ENCODE assay signal across 9 mouse cellular contexts in the genomic region with DNA sequence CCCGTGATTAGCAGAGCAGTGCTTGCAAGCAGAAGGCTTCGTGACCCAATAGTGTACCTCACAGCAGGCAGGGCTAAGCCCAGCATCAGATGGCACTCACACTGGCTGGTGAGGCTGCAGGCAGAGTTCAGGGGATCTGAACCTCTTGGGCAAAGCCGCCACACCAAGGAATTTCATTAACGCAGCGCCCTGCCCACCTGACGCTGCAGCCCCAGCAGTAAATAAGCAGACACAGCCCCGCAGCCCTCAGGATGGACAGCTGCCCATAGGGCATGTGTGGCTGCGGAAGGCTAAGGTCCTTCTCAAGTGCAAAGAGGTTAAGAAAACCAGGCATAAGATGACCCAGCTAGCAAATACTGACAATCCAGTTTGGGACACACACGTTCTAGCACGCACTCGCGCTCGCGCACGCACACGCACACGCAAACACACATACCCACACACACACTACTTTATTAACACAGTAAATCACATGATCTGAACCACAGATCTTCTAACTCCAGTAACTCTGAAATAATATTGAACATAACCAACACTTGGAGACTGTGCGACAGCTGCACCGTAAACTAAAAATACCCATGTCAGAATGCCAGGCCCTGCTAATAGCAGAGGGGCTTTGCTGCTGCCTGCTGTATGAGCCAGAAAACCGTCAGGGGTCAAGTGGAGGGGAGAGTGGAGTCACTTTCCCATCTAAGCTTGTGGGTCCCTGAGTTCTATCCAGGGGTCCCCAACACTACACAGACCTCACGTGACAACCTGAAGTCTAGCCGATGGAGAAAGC. TPM values are rescaled to one million over a fixed set of nuclear protein-coding genes. Genes with fewer than 3 reads are reported as not detected.
DNase-seq lines count a peak whose midpoint lies in the region; ATAC-seq and TF ChIP-seq lines count a peak whose summit lies in the region.
"Had no signal": no experiment of that assay in that cellular context is flagged by ENCODE, and none has a peak within 500 bp of the region (broad histone marks: within the 10 kb centered on the region; RNA-seq: fewer than 3 reads in every experiment).

No protein-coding gene starts in this region.

- no peaks in the 10 kb centered on the region for H3K36me3 ChIP-seq in forebrain, embryonic 12.5 days (replicated peaks)
- H3K36me3 ChIP-seq in forebrain, postnatal 0 days (ENCODE audit: insufficient read depth): no peaks in the 10 kb centered on the region
- no peaks in the 10 kb centered on the region for H3K36me3 ChIP-seq in kidney, embryonic 16.5 days (ENCODE audit: insufficient read depth, low read length)
- no peaks in the 10 kb centered on the region for H3K36me3 ChIP-seq in midbrain, embryonic 15.5 days (replicated peaks)
- no peaks in the 10 kb centered on the region for H3K36me3 ChIP-seq in neural tube, embryonic 15.5 days

- H3K27ac ChIP-seq in forebrain, embryonic 12.5 days: no peak overlapping the region; the same call in 1 of the 2 replicates
- H3K27ac ChIP-seq in forebrain, postnatal 0 days (ENCODE audit: low read depth, low read length): no peak overlapping the region
- peak overlapping the region; percentile 59 for H3K27ac ChIP-seq in kidney, embryonic 16.5 days (ENCODE audit: low read length)
- H3K27ac ChIP-seq in embryonic fibroblast, embryonic 13.5 days (ENCODE audit: insufficient read depth, low read length): peak overlapping the region; percentile 84
- H3K27ac ChIP-seq in midbrain, embryonic 15.5 days: no peak overlapping the region
- no peak overlapping the region for H3K27ac ChIP-seq in neural tube, embryonic 15.5 days (replicated peaks)
- H3K27ac ChIP-seq: liver, embryonic 14.5 days had no signal

- H3K9ac ChIP-seq in forebrain, embryonic 12.5 days: no peak overlapping the region
- H3K9ac ChIP-seq in forebrain, postnatal 0 days: no peak overlapping the region
- no peak overlapping the region for H3K9ac ChIP-seq in kidney, embryonic 16.5 days (replicated peaks; ENCODE audit: low read length)
- no peak overlapping the region for H3K9ac ChIP-seq in midbrain, embryonic 15.5 days
- no peak overlapping the region for H3K9ac ChIP-seq in neural tube, embryonic 15.5 days (replicated peaks)
- H3K9ac ChIP-seq: liver, embryonic 14.5 days had no signal

- TF ChIP-seq POLR2A in embryonic fibroblast, embryonic 13.5 days (IDR thresholded peaks at IDR 0.05; ENCODE audit: low read depth, low read length): no peak

- no peak for TF ChIP-seq CTCF in forebrain, postnatal 0 days (IDR thresholded peaks at IDR 0.05; ENCODE audit: low read depth)
- no peak for TF ChIP-seq CTCF in embryonic fibroblast, embryonic 13.5 days (IDR thresholded peaks at IDR 0.05; ENCODE audit: borderline replicate concordance, insufficient read depth, low read length)

- peaks cover 4% of the 10 kb centered on the region; the same call in 1 of the 2 replicates for H3K27me3 ChIP-seq in forebrain, embryonic 12.5 days
- no peaks in the 10 kb centered on the region for H3K27me3 ChIP-seq in forebrain, postnatal 0 days (ENCODE audit: insufficient read depth, low read length)
- H3K27me3 ChIP-seq in kidney, embryonic 16.5 days (ENCODE audit: insufficient read depth, low read length): no peaks in the 10 kb centered on the region
- no peaks in the 10 kb centered on the region for H3K27me3 ChIP-seq in midbrain, embryonic 15.5 days (replicated peaks)
- no peaks in the 10 kb centered on the region for H3K27me3 ChIP-seq in neural tube, embryonic 15.5 days (replicated peaks)

- no peak for DNase-seq in forebrain, postnatal 0 days
- DNase-seq in kidney, postnatal 10 days: no peak
- DNase-seq in thymus, postnatal 25 days: no peak

- no peak overlapping the region for H3K4me3 ChIP-seq in forebrain, embryonic 12.5 days (replicated peaks)
- H3K4me3 ChIP-seq in forebrain, postnatal 0 days (ENCODE audit: low read depth, low read length): no peak overlapping the region
- no peak overlapping the region for H3K4me3 ChIP-seq in kidney, embryonic 16.5 days (ENCODE audit: low read length)
- H3K4me3 ChIP-seq in embryonic fibroblast, embryonic 13.5 days (ENCODE audit: insufficient read depth, low read length): no peak overlapping the region
- H3K4me3 ChIP-seq in midbrain, embryonic 15.5 days: no peak overlapping the region
- H3K4me3 ChIP-seq in neural tube, embryonic 15.5 days (replicated peaks): no peak overlapping the region

- H3K4me1 ChIP-seq in forebrain, embryonic 12.5 days: peaks cover 16% of the 10 kb centered on the region
- no peaks in the 10 kb centered on the region for H3K4me1 ChIP-seq in forebrain, postnatal 0 days (ENCODE audit: insufficient read depth)
- H3K4me1 ChIP-seq in kidney, embryonic 16.5 days (ENCODE audit: insufficient read depth, low read length): peaks cover 31% of the 10 kb centered on the region
- H3K4me1 ChIP-seq in embryonic fibroblast, embryonic 13.5 days (ENCODE audit: control insufficient read depth, insufficient read depth, low read length): peaks cover 12% of the 10 kb centered on the region
- peaks cover 10% of the 10 kb centered on the region; the same call in 1 of the 2 replicates for H3K4me1 ChIP-seq in midbrain, embryonic 15.5 days
- peaks cover 12% of the 10 kb centered on the region for H3K4me1 ChIP-seq in neural tube, embryonic 15.5 days

- H3K9me3 ChIP-seq in forebrain, embryonic 12.5 days: no peaks in the 10 kb centered on the region
- no peaks in the 10 kb centered on the region for H3K9me3 ChIP-seq in forebrain, postnatal 0 days (ENCODE audit: low read length)
- no peaks in the 10 kb centered on the region for H3K9me3 ChIP-seq in kidney, embryonic 16.5 days (ENCODE audit: low read length)
- H3K9me3 ChIP-seq in midbrain, embryonic 15.5 days: no peaks in the 10 kb centered on the region
- H3K9me3 ChIP-seq in neural tube, embryonic 15.5 days (replicated peaks): no peaks in the 10 kb centered on the region

- WGBS in forebrain, embryonic 12.5 days: 69% methylated on average over 22 of the region's 22 CpGs
- 69% methylated on average over 22 of the region's 22 CpGs for WGBS in forebrain, postnatal 0 days
- 61% methylated on average over 22 of the region's 22 CpGs for WGBS in kidney, embryonic 16.5 days
- WGBS in midbrain, embryonic 15.5 days: 65% methylated on average over 22 of the region's 22 CpGs
- 73% methylated on average over 22 of the region's 22 CpGs for WGBS in neural tube, embryonic 15.5 days

- no peak for ATAC-seq in forebrain, embryonic 12.5 days (ENCODE audit: low FRiP score)
- ATAC-seq in forebrain, postnatal 0 days: no peak
- ATAC-seq in kidney, embryonic 16.5 days (ENCODE audit: low FRiP score, low TSS enrichment): 0 out of 2 replicates have a peak, but pooled peaks have one; percentile 10
- no peak for ATAC-seq in midbrain, embryonic 15.5 days (replicated peaks)
- ATAC-seq in neural tube, embryonic 15.5 days (ENCODE audit: low FRiP score): no peak

- peak overlapping the region; percentile 1; the same call in 1 of the 2 replicates for H3K4me2 ChIP-seq in forebrain, embryonic 12.5 days
- H3K4me2 ChIP-seq in forebrain, postnatal 0 days (ENCODE audit: low read depth): no peak overlapping the region
- H3K4me2 ChIP-seq in kidney, embryonic 16.5 days (replicated peaks; ENCODE audit: low read depth, low read length): peak overlapping the region; percentile 3; the same call in 1 of the 2 replicates
- H3K4me2 ChIP-seq in midbrain, embryonic 15.5 days: peak overlapping the region; percentile 16; the same call in 1 of the 2 replicates
- no peak overlapping the region; the same call in 1 of the 2 replicates for H3K4me2 ChIP-seq in neural tube, embryonic 15.5 days

RNA-seq across cellular contexts. Expression of a gene that starts 30.5 kb away (rescaled TPM):
- polyA plus RNA-seq in forebrain, embryonic 12.5 days (2016; fragmentation: Nextera tagmentation; extraction: Ambion mirVana): 0.13 and 0.14 TPM in 2 replicates
- 0.92 and 1.8 TPM in 2 replicates for total RNA-seq in forebrain, postnatal 0 days (2014; rRNA removed)
- 0.28 and 0.54 TPM in 2 replicates for polyA plus RNA-seq in forebrain, postnatal 0 days (2015; fragmentation: Nextera tagmentation; extraction: Ambion mirVana)
- polyA plus RNA-seq in kidney, embryonic 16.5 days (2015; fragmentation: Nextera tagmentation; extraction: Ambion mirVana): 0.51 and 1.1 TPM in 2 replicates
- polyA plus RNA-seq in embryonic fibroblast, embryonic 13.5 days (2011; ENCODE audit: insufficient read length, low read depth, missing spikeins): 13.6 and 15.9 TPM in 2 replicates
- polyA plus RNA-seq in midbrain, embryonic 15.5 days (2015; fragmentation: Nextera tagmentation; extraction: Ambion mirVana): 0.40 and 0.49 TPM in 2 replicates
- polyA plus RNA-seq in neural tube, embryonic 15.5 days (2015; fragmentation: Nextera tagmentation; extraction: Ambion mirVana): 0.28 and 0.66 TPM in 2 replicates

RNA-seq across cellular contexts. Expression of a gene that starts 53.4 kb away (rescaled TPM):
- polyA plus RNA-seq in forebrain, embryonic 12.5 days (2016; fragmentation: Nextera tagmentation; extraction: Ambion mirVana): 158 and 173 TPM in 2 replicates
- 47.4 and 84.5 TPM in 2 replicates for total RNA-seq in forebrain, postnatal 0 days (2014; rRNA removed)
- 177 and 205 TPM in 2 replicates for polyA plus RNA-seq in forebrain, postnatal 0 days (2015; fragmentation: Nextera tagmentation; extraction: Ambion mirVana)
- 162 and 174 TPM in 2 replicates for polyA plus RNA-seq in kidney, embryonic 16.5 days (2015; fragmentation: Nextera tagmentation; extraction: Ambion mirVana)
- 37.6 and 45.1 TPM in 2 replicates for polyA plus RNA-seq in embryonic fibroblast, embryonic 13.5 days (2011; ENCODE audit: insufficient read length, low read depth, missing spikeins)
- 143 and 144 TPM in 2 replicates for polyA plus RNA-seq in midbrain, embryonic 15.5 days (2015; fragmentation: Nextera tagmentation; extraction: Ambion mirVana)
- 174 and 186 TPM in 2 replicates for polyA plus RNA-seq in neural tube, embryonic 15.5 days (2015; fragmentation: Nextera tagmentation; extraction: Ambion mirVana)

Comparison
In these comparisons a context has a peak if more than half of its experiments do, and no peak if none do; other contexts are left out.
1. H3K4me2 ChIP-seq: peak in forebrain, embryonic 12.5 days (single experiment), kidney, embryonic 16.5 days (single experiment) and midbrain, embryonic 15.5 days (single experiment); none in forebrain, postnatal 0 days (single experiment) and neural tube, embryonic 15.5 days (single experiment).
2. H3K27ac ChIP-seq: peak in kidney, embryonic 16.5 days (single experiment) and embryonic fibroblast, embryonic 13.5 days (single experiment); none in forebrain, embryonic 12.5 days (single experiment), forebrain, postnatal 0 days (single experiment), midbrain, embryonic 15.5 days (single experiment) and neural tube, embryonic 15.5 days (single experiment).